Mouse (Mus musculus) thymus, adult 18-20 months (tissue): Measurements from ENCODE around the gene Rapgef4.
A peak's percentile ranks its signal among the peaks of the same experiment; 100 is the strongest.

Experiments
- DNase-seq, 2 experiments: peaks; one replicate each; pipeline ENCODE4 v3.0.0; 2022; ENCODE audit warnings: mixed read lengths in 2 of 2

Gene Rapgef4

DNA sequence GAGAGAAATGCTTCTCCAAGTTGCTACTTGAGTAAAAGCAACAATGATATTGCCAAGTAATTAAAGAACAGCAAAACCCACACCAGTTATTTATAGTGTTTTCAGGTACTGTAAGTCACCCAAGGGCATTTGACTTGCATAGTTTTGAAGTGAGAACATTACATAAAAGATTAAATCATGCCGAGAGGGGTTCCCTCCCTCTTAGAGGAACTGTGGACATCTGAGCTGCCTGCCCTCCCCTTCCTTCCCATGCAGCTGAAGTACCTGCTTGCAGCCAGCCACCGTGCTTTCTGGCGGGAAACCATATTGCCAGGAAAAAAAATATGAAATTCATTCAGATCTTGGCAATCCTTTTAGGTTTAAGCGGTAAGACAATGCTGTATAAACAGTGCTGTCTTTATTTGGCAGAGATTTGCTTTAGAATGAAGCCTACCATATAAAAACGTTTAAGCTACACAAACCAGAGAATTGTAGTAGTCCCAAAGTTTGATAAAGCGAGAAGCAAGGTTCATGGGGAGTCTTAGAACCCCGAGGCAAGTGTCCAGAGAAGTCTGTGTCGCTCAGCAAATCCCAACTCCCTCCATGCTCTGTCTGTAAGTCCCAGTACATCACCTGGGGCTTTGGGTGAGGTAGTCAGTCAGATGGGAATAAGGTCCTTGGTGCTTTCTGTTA, 174.2 kb downstream of the Rapgef4 start:
- DNase-seq: no peak

GRCm38 (mm10) chr2:72156484-72156883, 175.4 kb downstream of the Rapgef4 start:
- no peak for DNase-seq

GRCm38 (mm10) chr2:72157561-72157960, 176.5 kb downstream of the Rapgef4 start:
- DNase-seq: peak; percentile 66 to 81

DNA sequence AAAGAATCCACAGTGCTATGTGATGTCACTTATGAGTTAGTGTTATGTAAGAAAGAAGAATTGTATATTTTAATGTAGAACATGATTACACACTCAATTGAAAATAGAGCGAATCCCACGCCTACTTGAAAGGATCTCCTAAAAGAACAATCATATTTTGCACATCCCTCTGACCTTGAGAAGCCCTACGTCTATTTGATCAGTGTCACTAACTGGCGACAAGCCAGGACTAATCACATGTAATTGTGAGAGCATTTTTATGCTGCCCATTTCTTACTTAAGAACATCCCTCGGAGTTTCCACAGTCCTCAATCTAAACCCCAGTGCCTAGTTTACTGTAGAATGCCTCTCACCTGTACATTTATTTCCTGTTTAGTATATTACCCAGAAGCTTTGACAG, 177.0 kb downstream of the Rapgef4 start:
- no peak for DNase-seq

GRCm38 (mm10) chr2:72158691-72159225, 177.7 kb downstream of the Rapgef4 start:
- DNase-seq: peak in 1 of 2 experiments; percentile 72

DNA sequence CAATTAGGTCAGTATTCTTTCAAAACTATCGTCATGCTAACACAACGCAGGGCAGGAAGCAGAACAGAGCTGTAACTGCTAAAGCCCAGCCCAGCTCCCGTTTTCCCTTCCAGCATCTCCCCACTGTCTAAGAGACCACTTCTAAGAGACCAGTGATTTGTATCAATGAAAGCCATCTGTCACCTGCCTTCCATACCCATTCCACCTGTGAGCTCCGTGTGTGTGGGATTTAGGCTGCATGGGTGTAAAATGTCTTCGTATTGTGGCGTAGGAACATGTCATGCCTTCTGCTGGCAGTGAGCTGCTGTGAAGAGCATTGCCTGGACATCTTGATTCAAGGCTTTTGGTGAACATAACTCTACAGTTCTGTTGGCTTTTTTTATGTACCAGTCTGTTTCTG, 178.2 kb downstream of the Rapgef4 start:
- peak in 1 of 2 experiments; percentile 59 for DNase-seq

DNA sequence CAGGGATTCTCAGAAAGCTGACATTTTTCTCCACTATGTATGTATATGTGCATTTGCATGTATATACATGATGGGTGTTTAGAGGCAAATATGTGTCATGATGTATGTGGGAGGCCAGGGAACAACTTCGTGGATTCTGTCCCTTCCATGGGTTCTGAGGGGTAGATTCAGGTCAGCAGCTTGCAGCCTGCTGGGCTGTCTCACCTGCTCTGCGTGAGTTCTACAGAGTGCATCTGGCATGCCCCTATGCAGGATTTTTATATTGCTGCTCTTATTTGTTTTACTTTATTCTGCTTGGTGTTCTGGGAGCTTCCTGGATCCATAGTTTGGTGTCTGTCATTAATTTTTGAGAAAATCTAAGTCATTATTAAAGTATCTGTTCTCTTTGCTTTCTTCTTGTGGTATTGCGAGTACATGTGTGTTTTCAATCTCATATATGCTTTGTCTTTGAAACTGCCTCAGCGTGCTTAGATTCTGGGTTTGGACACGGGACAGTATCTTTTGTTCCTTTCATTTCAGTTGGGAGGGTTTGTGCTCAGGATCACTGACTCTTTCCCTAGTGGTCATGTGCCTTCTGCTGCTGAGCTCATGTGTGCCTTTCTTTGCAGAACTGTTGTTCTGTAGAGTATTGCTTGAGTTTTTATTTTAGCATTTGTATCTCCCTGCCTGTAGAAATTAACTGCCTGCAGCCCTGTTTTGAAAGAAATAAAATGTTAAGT, 184.3 kb downstream of the Rapgef4 start:
- DNase-seq: no peak

DNA sequence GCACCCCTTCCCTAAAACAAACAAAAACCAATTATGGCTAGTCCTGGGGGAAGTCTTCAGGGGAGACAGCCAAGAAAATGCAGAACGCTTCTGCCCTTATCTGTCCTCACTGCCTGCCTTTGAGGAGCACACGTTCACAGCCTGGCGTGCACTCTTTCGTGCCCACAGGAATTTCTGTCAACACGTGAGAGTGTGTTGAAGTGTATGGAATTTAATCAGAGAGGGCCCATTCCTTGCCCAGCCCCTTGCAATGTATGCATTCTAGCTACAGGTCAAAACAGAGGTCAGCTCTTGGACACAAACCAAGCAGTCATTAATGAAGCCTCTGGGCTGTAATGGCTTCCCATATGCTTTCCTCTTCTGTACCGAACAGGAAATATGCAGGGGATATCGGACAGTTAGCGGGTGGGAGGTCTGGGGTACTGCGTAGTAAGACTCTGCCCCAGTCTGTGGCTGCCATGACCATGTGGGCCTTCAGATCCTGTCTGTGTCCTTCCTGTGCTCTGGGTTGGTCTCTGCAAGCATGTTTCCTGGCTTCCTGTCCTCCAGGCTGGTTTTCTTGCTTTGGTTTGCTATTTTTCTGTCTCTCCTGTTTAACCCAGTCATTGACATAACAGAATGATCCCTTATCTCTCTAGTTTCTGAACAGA, 188.5 kb downstream of the Rapgef4 start:
- DNase-seq: no peak

- DNase-seq: peak; percentile 70 to 86
Measured at GRCm38 (mm10) chr2:72170546-72170945, 189.5 kb downstream of the Rapgef4 start.

- DNase-seq: no peak
Measured at GRCm38 (mm10) chr2:72171204-72171603, 190.2 kb downstream of the Rapgef4 start.

DNA sequence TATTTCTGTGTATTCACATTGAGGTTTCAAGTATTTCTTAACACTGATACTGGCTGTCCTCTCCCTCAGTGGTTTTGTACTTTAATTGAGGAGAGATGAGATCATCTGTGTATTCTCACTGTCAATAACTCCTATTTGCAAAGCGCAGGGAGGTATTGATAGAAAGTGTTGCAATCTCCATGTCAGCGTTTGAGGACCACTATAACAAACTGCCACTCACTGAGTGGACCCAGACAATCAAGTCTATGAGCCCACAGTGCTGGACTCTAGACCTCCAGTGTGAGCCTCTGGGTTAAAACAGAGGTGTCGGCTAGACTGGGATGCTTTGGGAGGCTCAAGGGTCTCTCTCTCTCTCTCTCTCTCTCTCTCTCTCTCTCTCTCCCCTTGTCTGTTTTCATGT, 192.0 kb downstream of the Rapgef4 start:
- DNase-seq: no peak

DNA sequence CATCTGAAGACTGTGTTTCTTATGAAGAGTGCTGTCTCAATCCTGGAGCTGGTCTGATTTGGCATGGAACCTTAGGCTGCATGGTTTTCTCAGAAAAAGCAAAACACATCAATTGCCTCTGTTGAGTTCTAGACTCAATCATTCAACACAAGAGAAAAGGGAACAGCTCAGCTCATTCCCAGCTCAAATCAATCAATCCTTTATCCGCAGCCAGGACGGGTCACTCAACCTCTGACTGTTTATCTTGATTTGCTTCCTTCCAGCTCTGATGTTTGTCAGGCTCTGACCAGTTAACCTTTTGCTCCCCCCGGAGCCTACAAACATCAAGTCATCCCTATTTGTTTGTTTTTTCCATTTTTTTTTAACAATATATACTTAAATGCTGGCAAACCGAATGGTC, 192.8 kb downstream of the Rapgef4 start:
- no peak for DNase-seq

- DNase-seq: no peak
Measured at GRCm38 (mm10) chr2:72175536-72175935, 194.5 kb downstream of the Rapgef4 start.

GRCm38 (mm10) chr2:72175971-72176370, 194.9 kb downstream of the Rapgef4 start:
- DNase-seq: no peak

- DNase-seq: no peak
Measured at GRCm38 (mm10) chr2:72177214-72178023, 196.4 kb downstream of the Rapgef4 start.

DNA sequence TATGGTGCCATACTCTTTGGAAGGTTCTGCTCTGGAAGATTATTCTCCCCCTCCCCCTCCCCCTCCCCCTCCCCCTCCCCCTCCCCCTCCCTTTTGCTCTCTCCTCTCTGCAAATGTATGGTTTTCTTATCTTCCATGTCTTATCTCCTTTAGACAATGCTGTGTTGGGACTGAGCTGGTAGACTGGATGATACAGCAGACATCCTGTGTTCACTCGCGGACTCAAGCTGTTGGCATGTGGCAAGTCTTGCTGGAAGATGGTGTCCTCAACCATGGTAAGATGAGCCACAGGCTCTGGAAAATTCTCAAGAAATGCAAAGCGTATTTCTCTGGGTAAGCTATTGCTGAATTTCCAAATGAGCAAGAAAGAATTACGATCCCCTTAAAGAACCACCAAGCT, 197.0 kb downstream of the Rapgef4 start:
- DNase-seq: no peak

DNA sequence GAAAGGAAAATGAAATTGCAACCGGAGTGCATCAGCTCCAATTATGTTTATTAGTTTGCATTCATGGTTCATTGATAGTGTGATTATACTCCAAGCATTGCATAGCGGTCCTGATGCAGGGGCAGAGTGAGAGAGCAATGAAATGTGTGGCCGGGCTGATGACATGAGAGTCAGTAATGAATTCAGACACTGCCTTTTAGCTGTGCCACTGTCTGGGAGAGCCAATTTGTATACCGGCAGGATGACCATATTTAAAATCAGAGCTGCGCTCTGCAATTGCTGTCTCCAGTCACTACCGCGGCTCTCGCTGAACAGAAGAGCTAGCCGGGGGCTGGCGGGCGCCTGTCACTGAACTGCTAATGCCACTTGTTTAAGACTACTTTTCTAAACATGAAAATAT, 197.5 kb downstream of the Rapgef4 start:
- DNase-seq: no peak

DNA sequence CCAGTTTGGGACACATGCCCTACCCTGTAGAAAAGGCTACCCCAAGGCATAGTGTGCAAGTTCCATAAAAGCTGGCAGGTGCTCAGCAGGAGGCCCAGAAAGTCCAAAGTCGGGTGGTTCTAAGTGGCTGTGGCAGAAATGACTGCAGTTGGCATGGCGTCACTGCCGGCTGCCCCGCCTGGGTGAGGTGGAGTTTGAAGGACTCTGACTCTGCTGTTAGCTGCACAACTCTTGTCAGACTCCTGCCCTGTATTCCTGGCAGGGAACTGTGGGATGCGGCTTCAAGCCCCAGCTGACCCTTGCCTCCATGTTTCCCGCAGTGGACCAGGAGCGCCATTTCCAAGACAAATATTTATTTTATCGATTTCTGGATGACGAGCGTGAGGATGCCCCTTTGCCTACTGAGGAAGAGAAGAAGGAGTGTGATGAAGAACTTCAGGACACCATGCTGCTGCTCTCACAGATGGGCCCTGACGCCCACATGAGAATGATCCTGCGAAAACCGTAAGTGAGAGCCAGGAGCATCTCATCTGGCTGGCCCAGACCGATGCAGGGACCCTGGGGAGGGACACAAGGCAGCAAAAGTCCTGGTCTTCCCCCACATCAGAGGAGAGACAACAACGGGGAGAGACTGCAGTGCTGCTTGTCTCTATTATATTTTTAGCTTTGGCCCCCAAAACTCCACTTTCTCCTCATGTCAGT, 198.7 kb downstream of the Rapgef4 start:
- DNase-seq: no peak

- no peak for DNase-seq
Measured at GRCm38 (mm10) chr2:72181443-72181842, 200.4 kb downstream of the Rapgef4 start.

- DNase-seq: peak in 1 of 2 experiments; percentile 48
Measured at GRCm38 (mm10) chr2:72183751-72184150, 202.7 kb downstream of the Rapgef4 start.

DNA sequence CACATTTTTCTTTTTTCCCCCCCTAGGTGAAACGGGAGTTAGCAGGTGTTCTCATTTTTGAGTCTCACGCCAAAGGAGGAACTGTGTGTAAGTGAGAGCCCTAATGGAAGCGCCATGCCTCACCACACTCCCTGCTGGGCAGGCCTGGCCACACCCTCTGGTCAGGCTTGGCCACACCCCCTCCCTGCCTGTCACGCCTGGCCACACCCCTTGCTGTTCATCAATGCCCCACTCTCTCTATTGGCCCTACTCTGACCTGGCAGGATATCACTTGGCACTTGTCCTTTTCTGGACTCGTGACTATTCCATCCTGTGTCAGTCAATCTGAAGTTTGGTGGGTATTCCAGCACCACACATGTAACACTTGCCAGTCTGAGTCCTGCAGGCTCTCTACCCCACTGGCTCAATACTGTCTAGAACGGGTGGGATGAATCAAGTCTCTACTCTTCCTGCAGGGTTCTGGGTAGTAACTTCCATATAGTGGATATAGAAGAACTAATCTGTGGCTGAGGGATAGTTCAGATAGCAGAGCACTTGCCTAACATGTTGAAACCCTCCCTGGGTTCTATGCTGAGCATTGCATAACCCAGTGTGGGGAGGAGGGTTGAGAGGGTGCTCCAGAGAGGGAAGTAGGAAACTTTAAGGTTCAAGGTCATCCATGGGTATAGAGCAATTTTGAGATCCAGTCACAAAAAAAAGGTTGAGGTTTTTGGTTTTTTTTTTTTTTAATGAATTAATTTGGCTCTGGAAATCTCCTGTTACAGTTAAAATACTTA, 215.3 kb downstream of the Rapgef4 start:
- DNase-seq: no peak
